Mouse (Mus musculus) layer of hippocampus, adult 9-10 months (tissue): ENCODE data around the gene Tmem220.

Experiments used
- DNase-seq: peaks from one replicate; pipeline ENCODE4 v3.0.0; 2022; ENCODE audit warnings: low spot score

Gene Tmem220

GRCm38 (mm10) chr11:67024867-67025477 lies at the start of gene Tmem220:
Tmem220 (plus strand) TSS chr11:67025154.
- peak; percentile 61 for DNase-seq

DNA sequence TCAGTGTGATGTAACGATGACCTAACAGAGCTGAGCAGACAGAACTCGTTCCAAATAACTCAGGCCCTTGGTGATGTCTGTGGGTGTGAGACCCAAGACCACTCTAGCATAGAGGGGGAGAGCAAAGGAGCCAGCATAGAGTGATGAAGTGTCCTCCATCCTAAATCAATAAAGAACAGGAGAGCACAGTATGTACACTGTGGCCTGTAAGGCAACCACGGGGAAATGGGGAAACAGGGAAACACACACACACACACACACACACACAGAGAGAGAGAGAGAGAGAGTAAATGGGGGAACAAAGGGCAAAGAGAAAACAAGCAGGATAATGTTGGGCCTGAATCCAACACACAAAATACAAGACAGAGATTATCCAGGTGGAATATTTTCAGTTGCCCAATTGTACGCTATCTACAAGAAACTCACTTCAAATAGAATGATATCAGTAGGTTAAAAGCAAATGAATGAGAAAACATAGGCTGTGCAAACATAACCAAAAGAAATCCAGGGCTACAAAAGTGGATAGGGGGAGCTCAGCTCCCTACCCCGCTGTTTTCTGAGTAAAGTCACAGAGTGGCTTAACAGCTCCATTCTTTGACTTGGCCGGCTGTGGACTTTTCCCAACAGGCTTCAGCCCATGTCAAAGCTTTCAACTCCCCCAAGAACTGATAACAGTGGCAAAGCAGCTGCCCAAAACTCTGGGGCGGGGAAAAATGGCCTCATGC lies 49.2 kb upstream of the Tmem220 start:
- DNase-seq, result no peak

- DNase-seq, result no peak
Observed at GRCm38 (mm10) chr11:66981336-66982115, 43.4 kb upstream of the Tmem220 start.

GRCm38 (mm10) chr11:66982794-66983193 lies 42.2 kb upstream of the Tmem220 start:
- no peak for DNase-seq

DNA sequence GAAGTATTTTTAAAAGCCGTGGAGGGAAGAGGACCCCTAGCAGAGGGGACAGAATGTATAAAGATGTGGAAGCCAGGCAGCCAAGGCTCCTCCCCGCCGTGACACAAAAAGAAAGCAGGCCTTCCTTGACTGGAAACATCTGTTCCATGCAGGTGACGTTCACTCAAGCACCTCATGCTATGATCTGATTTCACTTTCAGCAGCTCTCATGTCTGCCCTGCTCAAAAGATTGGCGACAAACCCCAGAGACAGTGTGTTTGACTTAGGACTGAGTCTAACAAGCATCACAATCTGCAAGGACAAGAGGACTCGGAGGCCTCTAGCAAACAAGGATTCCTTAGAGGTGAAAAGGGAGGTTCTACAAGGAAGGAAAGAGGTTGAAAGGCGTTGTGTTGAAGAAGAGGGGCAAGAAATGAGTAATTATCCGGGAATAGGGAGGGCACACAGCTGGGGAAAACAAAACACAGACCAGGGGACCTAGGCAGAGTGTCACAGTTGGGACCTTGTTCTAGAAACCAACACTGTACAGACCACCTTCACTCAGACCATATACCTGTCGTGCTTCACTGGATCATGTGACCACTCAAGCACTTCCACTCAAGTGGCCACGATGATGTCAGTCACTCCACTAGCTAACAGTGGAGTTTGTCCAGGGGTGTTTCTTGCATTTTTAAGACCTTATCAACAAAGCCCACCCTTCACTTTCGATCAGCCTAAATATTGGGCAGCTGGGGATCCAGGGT lies 41.4 kb upstream of the Tmem220 start:
- no peak for DNase-seq

GRCm38 (mm10) chr11:66984165-66985135 lies 40.5 kb upstream of the Tmem220 start:
- peak; percentile 68 for DNase-seq

GRCm38 (mm10) chr11:66985136-66985702 lies 39.7 kb upstream of the Tmem220 start:
- no peak for DNase-seq

GRCm38 (mm10) chr11:66992150-66992549 lies 32.8 kb upstream of the Tmem220 start:
- no peak for DNase-seq

DNA sequence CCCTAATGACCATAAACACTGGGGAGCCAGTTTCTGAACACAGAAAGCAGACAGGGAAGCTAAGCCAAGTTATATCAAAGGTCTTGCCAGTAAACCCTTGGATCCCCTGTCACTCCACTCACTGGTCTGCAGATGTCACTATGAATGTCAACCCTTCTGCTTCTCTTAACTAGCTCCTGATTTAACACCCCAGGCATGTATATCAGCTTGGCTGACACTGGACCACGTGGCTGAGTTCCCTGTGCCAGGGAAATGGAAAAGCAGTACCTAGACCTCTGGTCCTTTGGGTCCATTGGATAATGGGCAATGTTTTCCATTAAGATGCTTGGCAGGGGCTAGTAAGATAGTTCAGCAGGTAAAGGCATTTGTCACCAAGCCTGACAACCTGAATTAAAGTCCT lies 31.3 kb upstream of the Tmem220 start:
- no peak for DNase-seq

DNA sequence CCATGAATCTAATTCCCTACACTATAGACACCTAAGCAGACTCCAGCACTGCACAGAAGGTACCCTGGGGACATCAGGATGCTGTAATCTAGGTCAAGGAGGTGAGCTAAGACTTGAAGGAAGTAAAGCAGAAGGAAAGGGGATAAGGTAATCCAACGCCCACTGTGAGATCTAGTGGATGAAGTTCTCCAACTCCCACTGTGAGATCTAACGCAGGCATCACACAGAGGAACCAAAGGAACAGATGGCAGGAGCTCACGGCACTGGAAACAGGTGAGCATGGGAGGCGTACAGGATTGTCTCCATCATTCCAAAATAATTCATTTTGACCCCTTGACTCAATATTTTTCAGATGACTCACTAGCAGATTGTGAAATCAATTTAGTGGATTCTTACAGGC lies 28.5 kb upstream of the Tmem220 start:
- no peak for DNase-seq

- DNase-seq, result no peak
Observed at GRCm38 (mm10) chr11:66998467-66999403, 26.2 kb upstream of the Tmem220 start.

DNA sequence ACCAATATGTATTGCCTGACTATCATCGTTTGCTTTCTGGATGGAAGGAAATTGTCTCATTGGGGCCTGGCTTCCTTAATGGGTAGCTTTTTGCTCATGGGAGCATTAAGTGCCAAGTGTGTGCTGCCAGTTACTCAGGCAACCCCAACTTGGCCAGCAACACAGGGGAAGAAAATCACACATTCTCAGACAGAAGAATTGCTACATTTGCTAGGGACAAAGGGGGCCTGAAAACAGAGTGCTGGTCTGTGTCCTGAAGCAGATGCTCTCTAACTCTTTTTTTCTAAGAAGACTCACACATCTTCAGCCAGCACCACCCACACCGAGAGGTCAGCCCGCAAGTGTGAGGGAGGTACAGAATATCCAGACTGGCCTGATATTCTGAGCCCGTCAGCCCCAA lies 24.3 kb upstream of the Tmem220 start:
- no peak for DNase-seq

- no peak for DNase-seq
Observed at GRCm38 (mm10) chr11:67001717-67002116, 23.2 kb upstream of the Tmem220 start.

- no peak for DNase-seq
Observed at GRCm38 (mm10) chr11:67002911-67003310, 22.0 kb upstream of the Tmem220 start.

DNA sequence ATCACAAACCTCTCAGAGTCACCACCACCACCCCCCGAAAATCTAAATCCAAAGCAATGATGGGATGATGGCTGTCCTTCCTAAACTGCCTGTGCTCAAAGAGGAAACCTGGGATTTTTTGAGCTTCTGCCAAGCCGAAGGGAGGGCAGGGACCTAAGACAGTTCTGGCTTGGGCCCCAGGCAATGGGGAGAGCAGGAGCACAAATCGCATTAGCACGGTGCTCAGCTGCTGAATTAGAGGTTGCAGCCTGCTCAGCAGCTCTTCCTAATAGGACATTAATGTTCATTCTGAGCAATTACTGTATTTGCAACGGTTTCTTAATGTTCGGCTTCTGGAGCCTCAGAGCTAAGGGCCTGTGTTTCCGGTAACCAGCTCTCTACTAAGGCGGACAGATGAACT lies 17.0 kb upstream of the Tmem220 start:
- no peak for DNase-seq

GRCm38 (mm10) chr11:67008528-67008927 lies 16.4 kb upstream of the Tmem220 start:
- no peak for DNase-seq

- DNase-seq, result no peak
Observed at GRCm38 (mm10) chr11:67010430-67010829, 14.5 kb upstream of the Tmem220 start.

- no peak for DNase-seq
Observed at GRCm38 (mm10) chr11:67011635-67012034, 13.3 kb upstream of the Tmem220 start.

- DNase-seq, result no peak
Observed at GRCm38 (mm10) chr11:67017801-67018591, 7.0 kb upstream of the Tmem220 start.
